Mouse (Mus musculus) liver, adult 2 months (tissue): ENCODE measurements around the gene Tcte1.

ENCODE experiments used
- CTCF ChIP-seq: fragments of 200-500 bp; IDR thresholded peaks from 2 replicates; pipeline ENCODE4 v1.5.1; 2011; ENCODE audit warnings: low read depth, low read length, control low read depth
- POLR2A ChIP-seq: fragments of 200-500 bp; IDR thresholded peaks from 2 replicates; pipeline ENCODE4 v1.6.1; 2011; ENCODE audit warnings: low read length, control low read depth; ENCODE audit not compliant: insufficient read depth; ENCODE audit errors: extremely low read depth

DNA sequence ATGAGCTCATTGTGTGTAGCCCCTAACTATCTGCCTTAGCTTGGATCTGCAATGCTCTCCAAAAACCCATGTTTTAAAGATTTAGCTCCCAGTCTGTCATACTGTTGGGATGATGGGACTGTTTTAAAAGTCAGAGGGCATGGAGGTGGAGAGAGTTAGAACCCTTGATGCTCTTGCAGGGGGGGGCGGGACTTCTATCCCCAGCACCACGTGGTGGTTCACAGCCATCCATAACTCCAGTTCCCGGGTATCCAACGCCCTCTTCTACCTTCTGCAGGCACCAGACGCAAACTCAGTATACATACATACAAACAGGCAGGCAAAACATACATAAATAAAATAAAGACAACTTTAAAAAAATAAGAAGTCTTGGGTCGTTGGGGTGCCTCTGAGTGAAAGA lies 49.6 kb upstream of the Tcte1 start:
- TF ChIP-seq POLR2A, result no peak
- no peak for TF ChIP-seq CTCF
